Mouse (Mus musculus): ENCODE results near the gene Zbtb24.
"Not testable (repeated sequence)": the region's sequence is repeated elsewhere in the genome, so short reads cannot be mapped to it uniquely, and the experiment has no call there.

DNA sequence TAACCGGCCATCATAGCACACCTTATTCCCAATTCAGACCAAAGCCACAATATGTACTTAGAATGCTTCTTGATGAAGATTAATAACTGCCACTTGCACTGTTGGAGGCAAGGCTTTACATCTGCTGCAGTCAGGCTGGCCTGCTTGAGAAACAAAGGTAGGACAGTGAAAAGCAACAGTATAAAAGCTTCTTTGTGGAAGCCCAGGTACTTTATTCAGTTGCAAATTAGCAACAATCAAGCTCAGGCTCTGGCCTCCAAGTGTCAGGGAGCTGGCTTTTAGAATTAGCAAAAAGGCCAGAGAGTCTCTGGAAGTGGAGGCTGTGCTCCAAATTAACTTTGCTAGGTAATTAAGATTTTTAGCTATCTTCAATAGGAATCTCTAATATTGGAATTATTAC, 39.4 kb upstream of the Zbtb24 start:
- TF ChIP-seq CTCF (IDR thresholded peaks at IDR 0.05); EP300 (IDR thresholded peaks at IDR 0.05; ENCODE audit: insufficient read depth, low read depth, low read length): not testable (repeated sequence)
